Mouse (Mus musculus): ENCODE data around the gene Samd7. TPM values are rescaled to one million over a fixed set of nuclear protein-coding genes. Genes with fewer than 3 reads are reported as not detected.

The Samd7 gene
- polyA plus RNA-seq, 1 experiment from 2014 or later = not detected

GRCm38 (mm10) chr3:30741306-30741705, 4.8 kb upstream of the Samd7 start:
- no peak overlapping the region for H3K9ac ChIP-seq (replicated peaks; ENCODE audit: low read depth, low read length)
- H3K4me1 ChIP-seq (replicated peaks; ENCODE audit: control insufficient read depth, insufficient read depth, low read length) = no peaks in the 10 kb centered on the region; the same call in 1 of the 2 replicates
- no peak overlapping the region for H3K27ac ChIP-seq (ENCODE audit: low read length)
- no peaks in the 10 kb centered on the region for H3K36me3 ChIP-seq (ENCODE audit: control insufficient read depth, insufficient read depth)
- no peak overlapping the region for H3K4me2 ChIP-seq (ENCODE audit: low read length)
- H3K9me3 ChIP-seq (ENCODE audit: control insufficient read depth, low read length) = no peaks in the 10 kb centered on the region
- no peak overlapping the region for H3K4me3 ChIP-seq (replicated peaks; ENCODE audit: low read length)
- WGBS = 85% methylated on average over 6 of the region's 6 CpGs
- no peaks in the 10 kb centered on the region for H3K27me3 ChIP-seq (replicated peaks; ENCODE audit: control insufficient read depth, insufficient read depth, low read length)
- ATAC-seq = no peak

GRCm38 (mm10) chr3:30742891-30743290, 3.2 kb upstream of the Samd7 start:
- Histone ChIP-seq H3K27me3 (replicated peaks; ENCODE audit: control insufficient read depth, insufficient read depth, low read length) (no peaks in the 10 kb centered on the region), H3K9ac (replicated peaks; ENCODE audit: low read depth, low read length) (no peak overlapping the region), H3K4me2 (ENCODE audit: low read length) (no peak overlapping the region), H3K4me1 (replicated peaks; ENCODE audit: control insufficient read depth, insufficient read depth, low read length) (no peaks in the 10 kb centered on the region), H3K4me3 (replicated peaks; ENCODE audit: low read length) (no peak overlapping the region), H3K36me3 (ENCODE audit: control insufficient read depth, insufficient read depth) (no peaks in the 10 kb centered on the region), H3K27ac (ENCODE audit: low read length) (no peak overlapping the region), H3K9me3 (ENCODE audit: control insufficient read depth, low read length) (no peaks in the 10 kb centered on the region)
- ATAC-seq = no peak
- 95% methylated on average over 7 of the region's 7 CpGs for WGBS

DNA sequence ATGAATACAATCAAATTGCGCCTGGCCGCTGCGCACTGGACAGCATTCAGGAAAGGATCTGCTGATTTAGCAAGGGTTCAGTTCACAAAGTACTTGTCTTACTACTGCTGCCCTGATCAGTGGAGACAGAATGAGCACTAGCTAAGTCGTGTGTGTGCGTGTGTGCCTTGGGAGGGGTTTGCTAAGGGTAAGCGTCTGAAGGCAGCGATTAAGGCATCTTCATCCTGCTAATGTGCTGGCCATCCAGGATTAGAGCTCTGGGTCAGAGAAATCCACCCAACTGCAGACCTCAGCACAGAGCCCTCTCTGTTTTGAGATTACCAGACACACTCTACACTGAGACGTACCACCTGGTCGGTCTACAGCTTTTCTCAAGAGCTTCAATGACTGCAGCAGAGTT, 2.2 kb downstream of the Samd7 start:
- H3K9me3 ChIP-seq (ENCODE audit: control insufficient read depth, low read length) = no peaks in the 10 kb centered on the region
- no peaks in the 10 kb centered on the region for H3K4me1 ChIP-seq (replicated peaks; ENCODE audit: control insufficient read depth, insufficient read depth, low read length)
- 94% methylated on average over 9 of the region's 9 CpGs for WGBS
- no peaks in the 10 kb centered on the region for H3K36me3 ChIP-seq (ENCODE audit: control insufficient read depth, insufficient read depth)
- no peaks in the 10 kb centered on the region for H3K27me3 ChIP-seq (replicated peaks; ENCODE audit: control insufficient read depth, insufficient read depth, low read length)
- H3K27ac ChIP-seq (ENCODE audit: low read length) = no peak overlapping the region
- H3K9ac ChIP-seq (replicated peaks; ENCODE audit: low read depth, low read length) = no peak overlapping the region
- ATAC-seq = no peak
- no peak overlapping the region for H3K4me3 ChIP-seq (replicated peaks; ENCODE audit: low read length)
- no peak overlapping the region for H3K4me2 ChIP-seq (ENCODE audit: low read length)

DNA sequence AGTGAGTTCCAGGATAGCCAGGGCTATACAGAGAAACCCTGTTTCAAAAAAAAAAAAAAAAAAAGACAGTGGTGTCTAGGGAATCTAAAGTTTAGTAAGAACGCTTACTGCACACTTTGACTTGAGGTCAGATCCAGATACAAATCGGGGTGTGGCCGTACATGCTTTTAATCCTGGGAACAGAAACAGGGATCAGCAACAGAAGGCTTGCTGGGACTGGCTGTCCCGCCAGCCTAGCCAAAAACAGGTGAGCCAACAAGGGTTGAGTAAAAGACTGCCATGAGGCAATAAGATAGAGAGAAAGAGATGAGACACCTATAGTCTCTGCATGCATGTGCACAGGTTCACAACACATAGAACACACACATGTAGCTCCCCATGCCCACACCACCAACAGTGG, 8.6 kb downstream of the Samd7 start:
- H3K9ac ChIP-seq (replicated peaks; ENCODE audit: low read depth, low read length) = no peak overlapping the region
- H3K4me1 ChIP-seq (replicated peaks; ENCODE audit: control insufficient read depth, insufficient read depth, low read length) = no peaks in the 10 kb centered on the region
- no peaks in the 10 kb centered on the region for H3K36me3 ChIP-seq (ENCODE audit: control insufficient read depth, insufficient read depth)
- no peaks in the 10 kb centered on the region for H3K9me3 ChIP-seq (ENCODE audit: control insufficient read depth, low read length)
- 97% methylated on average over 4 of the region's 4 CpGs for WGBS
- no peak overlapping the region for H3K4me3 ChIP-seq (replicated peaks; ENCODE audit: low read length)
- no peak overlapping the region for H3K4me2 ChIP-seq (ENCODE audit: low read length)
- no peaks in the 10 kb centered on the region for H3K27me3 ChIP-seq (replicated peaks; ENCODE audit: control insufficient read depth, insufficient read depth, low read length)
- ATAC-seq = no peak
- no peak overlapping the region for H3K27ac ChIP-seq (ENCODE audit: low read length)

- H3K9ac ChIP-seq (replicated peaks; ENCODE audit: low read depth, low read length) = no peak overlapping the region
- H3K4me1 ChIP-seq (replicated peaks; ENCODE audit: control insufficient read depth, insufficient read depth, low read length) = no peaks in the 10 kb centered on the region
- H3K4me3 ChIP-seq (replicated peaks; ENCODE audit: low read length) = no peak overlapping the region
- 92% methylated on average over 4 of the region's 4 CpGs for WGBS
- H3K4me2 ChIP-seq (ENCODE audit: low read length) = no peak overlapping the region
- no peaks in the 10 kb centered on the region for H3K9me3 ChIP-seq (ENCODE audit: control insufficient read depth, low read length)
- no peak overlapping the region for H3K27ac ChIP-seq (ENCODE audit: low read length)
- no peak for ATAC-seq
- no peaks in the 10 kb centered on the region for H3K36me3 ChIP-seq (ENCODE audit: control insufficient read depth, insufficient read depth)
- no peaks in the 10 kb centered on the region for H3K27me3 ChIP-seq (replicated peaks; ENCODE audit: control insufficient read depth, insufficient read depth, low read length)
Measured at GRCm38 (mm10) chr3:30764877-30765276, 18.8 kb downstream of the Samd7 start.

DNA sequence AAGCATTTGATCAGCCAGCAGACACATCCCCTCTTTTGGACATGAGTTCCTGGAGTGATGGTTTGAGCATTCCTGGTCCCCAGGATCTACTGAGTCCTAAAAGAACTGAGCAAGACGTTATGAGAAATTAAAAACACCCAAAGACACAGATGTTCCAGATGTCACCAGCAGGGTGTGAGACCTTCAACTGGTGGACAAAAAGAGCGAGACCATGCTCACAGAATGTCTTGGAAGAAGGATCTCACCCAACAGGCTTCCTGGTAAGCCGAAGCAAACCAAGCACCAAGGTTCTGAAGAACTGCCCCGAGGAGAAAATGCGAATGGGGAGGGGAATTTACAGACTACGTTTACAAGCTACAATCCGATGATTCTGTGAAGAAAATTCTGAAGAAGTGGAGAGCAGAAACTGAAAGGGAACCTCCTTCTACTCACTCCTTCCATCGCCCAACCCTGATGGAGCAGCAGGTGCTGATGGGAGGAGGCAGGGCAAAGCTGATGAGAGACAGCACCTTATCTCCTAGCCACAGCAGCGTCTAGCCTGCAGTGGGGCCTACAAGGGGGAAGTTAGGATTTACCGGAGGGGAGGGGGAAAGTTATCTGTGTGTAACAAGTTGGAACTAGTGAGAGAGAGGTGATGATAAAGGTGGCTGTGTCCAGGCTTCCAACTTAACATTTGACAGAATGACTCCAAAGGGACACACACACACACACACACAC, 19.4 kb downstream of the Samd7 start:
- H3K9ac ChIP-seq (replicated peaks; ENCODE audit: low read depth, low read length) = no peak overlapping the region
- H3K4me3 ChIP-seq (replicated peaks; ENCODE audit: low read length) = no peak overlapping the region
- 81% methylated on average over 10 of the region's 10 CpGs for WGBS
- no peaks in the 10 kb centered on the region for H3K27me3 ChIP-seq (replicated peaks; ENCODE audit: control insufficient read depth, insufficient read depth, low read length)
- no peaks in the 10 kb centered on the region for H3K4me1 ChIP-seq (replicated peaks; ENCODE audit: control insufficient read depth, insufficient read depth, low read length)
- no peaks in the 10 kb centered on the region for H3K9me3 ChIP-seq (ENCODE audit: control insufficient read depth, low read length)
- H3K27ac ChIP-seq (ENCODE audit: low read length) = no peak overlapping the region
- ATAC-seq = no peak
- no peaks in the 10 kb centered on the region for H3K36me3 ChIP-seq (ENCODE audit: control insufficient read depth, insufficient read depth)
- H3K4me2 ChIP-seq (ENCODE audit: low read length) = no peak overlapping the region

DNA sequence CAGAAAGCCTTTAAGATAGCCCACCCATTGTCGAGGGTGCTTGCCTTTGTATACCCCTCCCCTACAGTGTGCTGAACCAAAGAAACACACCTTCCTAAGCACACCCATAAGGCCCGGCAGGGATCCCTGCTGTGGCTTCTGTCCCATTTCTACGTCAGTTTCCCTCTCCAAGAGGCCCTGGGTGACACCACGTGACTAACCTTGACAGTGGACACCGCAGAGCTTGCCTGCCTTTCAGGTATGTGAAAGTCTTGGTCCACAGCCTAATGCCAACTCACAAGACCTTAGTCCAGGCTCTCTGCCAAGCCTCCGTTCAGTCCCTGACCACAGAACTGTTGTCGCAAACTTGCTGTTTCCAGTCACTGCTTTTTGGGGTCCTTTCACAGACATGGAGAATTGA, 20.1 kb downstream of the Samd7 start:
- no peak overlapping the region for H3K4me3 ChIP-seq (replicated peaks; ENCODE audit: low read length)
- no peaks in the 10 kb centered on the region for H3K9me3 ChIP-seq (ENCODE audit: control insufficient read depth, low read length)
- no peaks in the 10 kb centered on the region for H3K36me3 ChIP-seq (ENCODE audit: control insufficient read depth, insufficient read depth)
- no peaks in the 10 kb centered on the region for H3K27me3 ChIP-seq (replicated peaks; ENCODE audit: control insufficient read depth, insufficient read depth, low read length)
- WGBS = 79% methylated on average over 7 of the region's 7 CpGs
- ATAC-seq = no peak
- no peaks in the 10 kb centered on the region for H3K4me1 ChIP-seq (replicated peaks; ENCODE audit: control insufficient read depth, insufficient read depth, low read length)
- no peak overlapping the region for H3K27ac ChIP-seq (ENCODE audit: low read length)
- no peak overlapping the region for H3K4me2 ChIP-seq (ENCODE audit: low read length)
- H3K9ac ChIP-seq (replicated peaks; ENCODE audit: low read depth, low read length) = no peak overlapping the region

DNA sequence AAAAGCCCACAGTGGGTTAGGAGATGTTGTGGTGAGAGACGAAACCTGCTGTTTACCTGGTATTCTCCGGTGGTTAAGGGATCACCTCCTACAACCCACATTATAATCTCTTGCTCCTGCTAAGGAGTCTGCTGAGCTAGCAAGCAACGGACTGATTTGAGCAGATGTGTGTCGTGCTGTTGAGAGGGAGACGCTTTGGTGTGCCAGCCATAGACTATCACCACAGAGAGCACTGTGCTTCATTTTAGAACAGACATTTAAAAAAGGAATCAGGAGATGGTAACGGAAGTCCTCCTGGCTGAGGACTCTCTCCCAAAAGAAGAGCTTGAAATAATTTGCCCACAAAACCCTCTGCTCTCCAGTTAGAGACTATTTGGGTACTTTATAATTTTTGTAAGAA, 21.2 kb downstream of the Samd7 start:
- H3K4me1 ChIP-seq (replicated peaks; ENCODE audit: control insufficient read depth, insufficient read depth, low read length) = no peaks in the 10 kb centered on the region
- no peak overlapping the region for H3K9ac ChIP-seq (replicated peaks; ENCODE audit: low read depth, low read length)
- no peak overlapping the region for H3K27ac ChIP-seq (ENCODE audit: low read length)
- H3K9me3 ChIP-seq (ENCODE audit: control insufficient read depth, low read length) = no peaks in the 10 kb centered on the region
- WGBS = 89% methylated on average over 6 of the region's 6 CpGs
- ATAC-seq = no peak
- no peak overlapping the region for H3K4me2 ChIP-seq (ENCODE audit: low read length)
- H3K36me3 ChIP-seq (ENCODE audit: control insufficient read depth, insufficient read depth) = no peaks in the 10 kb centered on the region
- no peak overlapping the region for H3K4me3 ChIP-seq (replicated peaks; ENCODE audit: low read length)
- H3K27me3 ChIP-seq (replicated peaks; ENCODE audit: control insufficient read depth, insufficient read depth, low read length) = no peaks in the 10 kb centered on the region

- no peaks in the 10 kb centered on the region for H3K9me3 ChIP-seq (ENCODE audit: control insufficient read depth, low read length)
- H3K4me3 ChIP-seq (replicated peaks; ENCODE audit: low read length) = no peak overlapping the region
- no peak for ATAC-seq
- H3K27ac ChIP-seq (ENCODE audit: low read length) = no peak overlapping the region
- H3K27me3 ChIP-seq (replicated peaks; ENCODE audit: control insufficient read depth, insufficient read depth, low read length) = no peaks in the 10 kb centered on the region
- no peak overlapping the region for H3K4me2 ChIP-seq (ENCODE audit: low read length)
- H3K36me3 ChIP-seq (ENCODE audit: control insufficient read depth, insufficient read depth) = no peaks in the 10 kb centered on the region
- 76% methylated on average over 10 of the region's 10 CpGs for WGBS
- no peak overlapping the region for H3K9ac ChIP-seq (replicated peaks; ENCODE audit: low read depth, low read length)
- no peaks in the 10 kb centered on the region for H3K4me1 ChIP-seq (replicated peaks; ENCODE audit: control insufficient read depth, insufficient read depth, low read length)
Measured at GRCm38 (mm10) chr3:30769755-30770515, 23.8 kb downstream of the Samd7 start.
